ENCODE assay signal across 22 mouse cellular contexts in genomic region chr3:51221847-51222246, GRCm38 (mm10). TPM values are rescaled to one million over a fixed set of nuclear protein-coding genes. Genes with fewer than 3 reads are reported as not detected.
DNase-seq lines count a peak whose midpoint lies in the region; ATAC-seq and TF ChIP-seq lines count a peak whose summit lies in the region.
"Had no signal": no experiment of that assay in that cellular context is flagged by ENCODE, and none has a peak within 500 bp of the region (broad histone marks: within the 10 kb centered on the region; RNA-seq: fewer than 3 reads in every experiment).

No protein-coding gene starts in this region.

- no peaks in the 10 kb centered on the region for H3K27me3 ChIP-seq in heart, embryonic 12.5 days (replicated peaks)
- H3K27me3 ChIP-seq in heart, adult 2 months (ENCODE audit: control insufficient read depth, insufficient read depth, low read length) = no peaks in the 10 kb centered on the region
- no peaks in the 10 kb centered on the region for H3K27me3 ChIP-seq in heart, embryonic 16.5 days (ENCODE audit: control insufficient read depth, insufficient read depth, low read length)
- H3K27me3 ChIP-seq: CH12.LX; embryonic facial prominence, embryonic 13.5 days; hindbrain, embryonic 12.5 days had no signal

- peaks cover 2% of the 10 kb centered on the region; the same call in 1 of the 2 replicates for H3K79me2 ChIP-seq in heart, adult 2 months (replicated peaks; ENCODE audit: control insufficient read depth, insufficient read depth, low read length)

- no peak overlapping the region for H3K4me3 ChIP-seq in heart, embryonic 12.5 days
- H3K4me3 ChIP-seq in heart, adult 2 months = no peak overlapping the region
- peak overlapping the region; percentile 15; the same call in 1 of the 2 replicates for H3K4me3 ChIP-seq in heart, embryonic 16.5 days (ENCODE audit: low read length)
- H3K4me3 ChIP-seq: embryonic facial prominence, embryonic 13.5 days; forebrain, embryonic 12.5 days; hindbrain, embryonic 12.5 days; kidney, embryonic 15.5 days had no signal

- no peak for TF ChIP-seq CTCF in heart, adult 2 months (IDR thresholded peaks at IDR 0.05)

- H3K27ac ChIP-seq in heart, embryonic 12.5 days (ENCODE audit: poor library complexity, severe bottlenecking) = peak overlapping the region; percentile 52; the same call in 1 of the 2 replicates
- H3K27ac ChIP-seq in heart, adult 2 months = no peak overlapping the region
- H3K27ac ChIP-seq in heart, embryonic 16.5 days (ENCODE audit: low read length) = peak overlapping the region; percentile 56
- H3K27ac ChIP-seq: embryonic facial prominence, embryonic 13.5 days; forebrain, embryonic 12.5 days; hindbrain, embryonic 12.5 days; kidney, embryonic 15.5 days had no signal

- no peaks in the 10 kb centered on the region for H3K36me3 ChIP-seq in heart, embryonic 12.5 days
- H3K36me3 ChIP-seq in heart, adult 2 months (ENCODE audit: control insufficient read depth, insufficient read depth, low read length) = no peaks in the 10 kb centered on the region; the same call in 1 of the 2 replicates
- no peaks in the 10 kb centered on the region for H3K36me3 ChIP-seq in heart, embryonic 16.5 days (ENCODE audit: control insufficient read depth, insufficient read depth)
- H3K36me3 ChIP-seq: embryonic facial prominence, embryonic 13.5 days; forebrain, embryonic 12.5 days; hindbrain, embryonic 12.5 days; kidney, embryonic 15.5 days had no signal

- intact Hi-C loops in heart, adult 2 months (cut with DNase I) = loop anchor here (5.0 kb wide), 1 partner anchor 65 kb away; no protein-coding TSS in a partner anchor

- no peak for DNase-seq in heart, adult 2 months
- DNase-seq in heart, adult 11 months = no peak
- DNase-seq in retina, postnatal 1 day = peak; percentile 18
- DNase-seq in retina, embryonic 14.5 days (ENCODE audit: low spot score) = no peak
- no peak for DNase-seq in right cerebral cortex, adult 18-20 months
- DNase-seq: adrenal gland, postnatal 10 days; cerebellum, adult 11 months; cerebellum, adult 8-10 months; cerebellum, postnatal 25 days; gastrocnemius, postnatal 10 days; heart, postnatal 14 days; kidney, adult 2 months had no signal

- TF ChIP-seq EP300 in heart, adult 2 months (IDR thresholded peaks at IDR 0.05; ENCODE audit: insufficient read depth, low read depth, low read length) = no peak

- no peaks in the 10 kb centered on the region for H3K9me3 ChIP-seq in heart, embryonic 12.5 days (replicated peaks)
- no peaks in the 10 kb centered on the region for H3K9me3 ChIP-seq in heart, embryonic 16.5 days (replicated peaks; ENCODE audit: control insufficient read depth, low read length)
- H3K9me3 ChIP-seq: embryonic facial prominence, embryonic 13.5 days; forebrain, embryonic 12.5 days; hindbrain, embryonic 12.5 days; kidney, embryonic 15.5 days had no signal

- WGBS in heart, embryonic 12.5 days = 48% methylated on average over 8 of the region's 8 CpGs
- 63% methylated on average over 8 of the region's 8 CpGs for whole genome bisulfite sequencing in heart, adult 2 months
- 36% methylated on average over 8 of the region's 8 CpGs for WGBS in heart, embryonic 16.5 days

- H3K9ac ChIP-seq in heart, embryonic 12.5 days = no peak overlapping the region
- H3K9ac ChIP-seq in heart, adult 2 months (ENCODE audit: low read depth, low read length) = no peak overlapping the region
- 0 out of 2 replicates have a peak overlapping the region, but pooled peaks have one; percentile 8 for H3K9ac ChIP-seq in heart, embryonic 16.5 days (ENCODE audit: low read length)
- H3K9ac ChIP-seq: embryonic facial prominence, embryonic 13.5 days; forebrain, embryonic 12.5 days; hindbrain, embryonic 12.5 days; kidney, embryonic 15.5 days had no signal

- TF ChIP-seq POLR2A in heart, adult 2 months (IDR thresholded peaks at IDR 0.05; ENCODE audit: insufficient read depth, low read depth, low read length) = no peak

- H3K4me1 ChIP-seq in heart, embryonic 12.5 days (replicated peaks) = peaks cover 46% of the 10 kb centered on the region
- peaks cover 1% of the 10 kb centered on the region for H3K4me1 ChIP-seq in heart, adult 2 months (ENCODE audit: control insufficient read depth, insufficient read depth, low read length)
- peaks cover 39% of the 10 kb centered on the region for H3K4me1 ChIP-seq in heart, embryonic 16.5 days (ENCODE audit: control insufficient read depth, insufficient read depth, low read length)

- ATAC-seq in heart, embryonic 12.5 days (ENCODE audit: insufficient number of reproducible peaks, low FRiP score) = no peak
- ATAC-seq in heart, embryonic 16.5 days (replicated peaks; ENCODE audit: extremely low read depth, insufficient read depth, low FRiP score) = no peak
- ATAC-seq: forebrain, embryonic 16.5 days; hindbrain, embryonic 16.5 days; inflammation-experienced regulatory T-cells, adult 6 months had no signal

- peak overlapping the region; percentile 15 for H3K4me2 ChIP-seq in heart, embryonic 12.5 days
- H3K4me2 ChIP-seq in heart, embryonic 16.5 days (ENCODE audit: low read depth, low read length) = peak overlapping the region; percentile 45
- H3K4me2 ChIP-seq: embryonic facial prominence, embryonic 13.5 days; forebrain, embryonic 12.5 days; hindbrain, embryonic 12.5 days; kidney, embryonic 15.5 days had no signal

RNA-seq across cellular contexts. Expression of gene Noct, which starts 2.4 kb away (rescaled TPM):
- 12.4 and 14.0 TPM in 2 replicates for polyA plus RNA-seq in heart, embryonic 12.5 days (2016; fragmentation: Nextera tagmentation; extraction: Ambion mirVana)
- total RNA-seq in heart, adult 2 months (2021) = 10 to 100 TPM; 39.4 to 45.1 TPM
- 23.2 and 28.9 TPM in 2 replicates for polyA plus RNA-seq in heart, adult 2 months (2012; rRNA removed)
- 9.8 and 11.1 TPM in 2 replicates for polyA plus RNA-seq in heart, embryonic 16.5 days (2015; fragmentation: Nextera tagmentation; extraction: Ambion mirVana)
